In the genomic region with DNA sequence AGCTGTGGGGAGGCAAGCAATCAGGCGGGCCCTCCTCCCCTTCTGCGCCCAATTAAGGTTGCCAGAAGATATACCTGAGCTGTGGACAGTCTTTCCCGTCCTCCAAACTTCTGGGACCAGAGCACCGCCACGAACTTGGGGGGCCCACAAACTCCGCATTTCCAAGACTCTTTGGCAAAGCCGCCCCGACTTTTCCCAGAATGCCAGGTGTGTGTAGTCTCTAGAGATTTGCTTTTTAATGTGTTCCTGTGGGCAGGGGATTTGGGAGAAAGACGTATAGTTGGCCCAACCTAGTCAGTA, we compare ENCODE assay signal across 12 mouse cellular contexts. TPM values are rescaled to one million over a fixed set of nuclear protein-coding genes. Genes with fewer than 3 reads are reported as not detected.
DNase-seq lines count a peak whose midpoint lies in the region; ATAC-seq and TF ChIP-seq lines count a peak whose summit lies in the region.
"Had no signal": no experiment of that assay in that cellular context is flagged by ENCODE, and none has a peak within 500 bp of the region (broad histone marks: within the 10 kb centered on the region; RNA-seq: fewer than 3 reads in every experiment).

No protein-coding gene starts in this region.

- H3K36me3 ChIP-seq in heart, embryonic 10.5 days, result no peaks in the 10 kb centered on the region
- H3K36me3 ChIP-seq in midbrain, embryonic 10.5 days, result no peaks in the 10 kb centered on the region
- H3K36me3 ChIP-seq in midbrain, postnatal 0 days (ENCODE audit: insufficient read depth, low read length), result no peaks in the 10 kb centered on the region
- no peaks in the 10 kb centered on the region for H3K36me3 ChIP-seq in limb, embryonic 11.5 days (ENCODE audit: control insufficient read depth, insufficient read depth, low read length)
- H3K36me3 ChIP-seq: neural tube, embryonic 13.5 days had no signal

- H3K4me2 ChIP-seq in midbrain, postnatal 0 days (ENCODE audit: low read depth, low read length, poor library complexity, severe bottlenecking), result no peak overlapping the region
- H3K4me2 ChIP-seq in limb, embryonic 11.5 days (ENCODE audit: low read depth, severe bottlenecking), result peak overlapping the region; percentile 18; the same call in 1 of the 2 replicates

- peaks cover 12% of the 10 kb centered on the region; the same call in 1 of the 2 replicates for H3K4me1 ChIP-seq in heart, embryonic 10.5 days
- peaks cover 39% of the 10 kb centered on the region for H3K4me1 ChIP-seq in midbrain, embryonic 10.5 days
- no peaks in the 10 kb centered on the region; the same call in 1 of the 2 replicates for H3K4me1 ChIP-seq in midbrain, postnatal 0 days (ENCODE audit: insufficient read depth, low read length)
- peaks cover 12% of the 10 kb centered on the region; the same call in 1 of the 2 replicates for H3K4me1 ChIP-seq in limb, embryonic 11.5 days (ENCODE audit: control insufficient read depth, insufficient read depth, low read length)

- no peak overlapping the region for H3K27ac ChIP-seq in heart, embryonic 10.5 days
- no peak overlapping the region for H3K27ac ChIP-seq in midbrain, embryonic 10.5 days (replicated peaks)
- no peak overlapping the region for H3K27ac ChIP-seq in midbrain, postnatal 0 days (ENCODE audit: low read depth, low read length)
- H3K27ac ChIP-seq in limb, embryonic 11.5 days (replicated peaks; ENCODE audit: low read depth, low read length), result no peak overlapping the region
- H3K27ac ChIP-seq: liver, embryonic 14.5 days; macrophage; neural tube, embryonic 13.5 days had no signal

- H3K9me3 ChIP-seq in heart, embryonic 10.5 days, result no peaks in the 10 kb centered on the region
- no peaks in the 10 kb centered on the region for H3K9me3 ChIP-seq in midbrain, embryonic 10.5 days (replicated peaks)
- no peaks in the 10 kb centered on the region for H3K9me3 ChIP-seq in midbrain, postnatal 0 days (ENCODE audit: low read length)
- H3K9me3 ChIP-seq in limb, embryonic 11.5 days (ENCODE audit: control insufficient read depth, low read length), result no peaks in the 10 kb centered on the region
- H3K9me3 ChIP-seq: neural tube, embryonic 13.5 days had no signal

- peaks cover 73% of the 10 kb centered on the region for H3K27me3 ChIP-seq in heart, embryonic 10.5 days (ENCODE audit: insufficient read depth, poor library complexity, severe bottlenecking)
- H3K27me3 ChIP-seq in midbrain, embryonic 10.5 days (ENCODE audit: low read depth, poor library complexity, severe bottlenecking), result peaks cover 96% of the 10 kb centered on the region
- H3K27me3 ChIP-seq in midbrain, postnatal 0 days (ENCODE audit: insufficient read depth, low read length), result peaks cover 51% of the 10 kb centered on the region
- peaks cover 52% of the 10 kb centered on the region for H3K27me3 ChIP-seq in limb, embryonic 11.5 days (ENCODE audit: control insufficient read depth, insufficient read depth, low read length)

- WGBS in heart, embryonic 10.5 days, result under 1% methylated on average over 9 of the region's 9 CpGs
- WGBS in midbrain, embryonic 10.5 days, result under 1% methylated on average over 9 of the region's 9 CpGs
- under 1% methylated on average over 9 of the region's 9 CpGs for WGBS in midbrain, postnatal 0 days
- under 1% methylated on average over 9 of the region's 9 CpGs for WGBS in limb, embryonic 11.5 days

- H3K4me3 ChIP-seq in heart, embryonic 10.5 days, result peak overlapping the region; percentile 36
- H3K4me3 ChIP-seq in midbrain, embryonic 10.5 days, result peak overlapping the region; percentile 47
- no peak overlapping the region for H3K4me3 ChIP-seq in midbrain, postnatal 0 days (ENCODE audit: low read depth, low read length)
- H3K4me3 ChIP-seq in limb, embryonic 11.5 days (ENCODE audit: low read depth, low read length), result no peak overlapping the region

- no peak for ATAC-seq in midbrain, postnatal 0 days (ENCODE audit: low FRiP score)
- no peak for ATAC-seq in limb, embryonic 11.5 days (ENCODE audit: insufficient number of reproducible peaks, low FRiP score, low TSS enrichment, low read depth)

- H3K9ac ChIP-seq in midbrain, postnatal 0 days (replicated peaks; ENCODE audit: low read length, poor library complexity, severe bottlenecking), result no peak overlapping the region
- H3K9ac ChIP-seq in limb, embryonic 11.5 days (ENCODE audit: low read length), result no peak overlapping the region
- H3K9ac ChIP-seq: liver, embryonic 14.5 days; neural tube, embryonic 13.5 days had no signal

- TF ChIP-seq CTCF in midbrain, postnatal 0 days (IDR thresholded peaks at IDR 0.05), result no peak

- DNase-seq in heart, embryonic 10.5 days (ENCODE audit: low spot score), result no peak
- no peak for DNase-seq in heart, postnatal 4 days
- DNase-seq in midbrain, embryonic 10.5 days (ENCODE audit: low spot score), result no peak
- no peak for DNase-seq in midbrain, postnatal 0 days (ENCODE audit: low spot score)
- peak; percentile 49 for DNase-seq in limb, embryonic 11.5 days (ENCODE audit: low spot score)
- DNase-seq in lung, postnatal 14 days, result no peak
- no peak for DNase-seq in layer of hippocampus, postnatal 14 days (ENCODE audit: low spot score in 2 of 2)
- no peak for DNase-seq in adipocyte (ENCODE audit: low spot score)

RNA-seq across cellular contexts. Expression of a gene that starts 9.0 kb away (rescaled TPM):
- 0.11 and 0.13 TPM in 2 replicates for polyA plus RNA-seq in heart, embryonic 10.5 days (2016; fragmentation: Nextera tagmentation; extraction: Ambion mirVana)
- not detected for total RNA-seq in heart, postnatal 4 days (2021)
- polyA plus RNA-seq in midbrain, embryonic 10.5 days (2016; fragmentation: Nextera tagmentation; extraction: Ambion mirVana), result 0.25 and 0.56 TPM in 2 replicates
- total RNA-seq in midbrain, postnatal 0 days (2014; rRNA removed), result 0.90 and 2.2 TPM in 2 replicates
- 0.15 and 0.19 TPM in 2 replicates for polyA plus RNA-seq in midbrain, postnatal 0 days (2015; fragmentation: Nextera tagmentation; extraction: Ambion mirVana)
- 0.67 and 1.1 TPM in 2 replicates for polyA plus RNA-seq in limb, embryonic 11.5 days (2014; fragmentation: Nextera tagmentation; extraction: Ambion mirVana)
- 1 to 10 TPM; 3.1 to 3.5 TPM for total RNA-seq in layer of hippocampus, postnatal 14 days (2021)
- polyA plus RNA-seq: kidney, embryonic 14.5 days; macrophage had no signal

RNA-seq across cellular contexts. Expression of a gene that starts 19.0 kb away (rescaled TPM):
- polyA plus RNA-seq in heart, embryonic 10.5 days (2016; fragmentation: Nextera tagmentation; extraction: Ambion mirVana), result 55.0 and 60.0 TPM in 2 replicates
- 100 to 1,000 TPM; 144 to 146 TPM for total RNA-seq in heart, postnatal 4 days (2021)
- 39.2 and 40.8 TPM in 2 replicates for polyA plus RNA-seq in midbrain, embryonic 10.5 days (2016; fragmentation: Nextera tagmentation; extraction: Ambion mirVana)
- 34.5 and 57.9 TPM in 2 replicates for total RNA-seq in midbrain, postnatal 0 days (2014; rRNA removed)
- polyA plus RNA-seq in midbrain, postnatal 0 days (2015; fragmentation: Nextera tagmentation; extraction: Ambion mirVana), result 21.0 and 26.2 TPM in 2 replicates
- polyA plus RNA-seq in limb, embryonic 11.5 days (2014; fragmentation: Nextera tagmentation; extraction: Ambion mirVana), result 49.5 and 60.1 TPM in 2 replicates
- total RNA-seq in layer of hippocampus, postnatal 14 days (2021), result 10 to 100 TPM; 75.6 to 80.6 TPM

Comparison
In these comparisons a context has a peak if more than half of its experiments do, and no peak if none do; other contexts are left out.
1. H3K4me3 ChIP-seq: peak in heart, embryonic 10.5 days (single experiment) and midbrain, embryonic 10.5 days (single experiment); none in midbrain, postnatal 0 days (single experiment) and limb, embryonic 11.5 days (single experiment).